Mouse (Mus musculus): ENCODE measurements at regions not wholly inside any gene's neighbourhood (a gene's known extent, or its start where the extent isn't known, plus 50 kb on each side); places are given as distances from the start of the nearest gene placed in this dataset.

- ATAC-seq (replicated peaks in 1 of 2; ENCODE audit: insufficient read depth in 1 of 2, low FRiP score in 2 of 2, low TSS enrichment in 1 of 2, low read depth in 1 of 2, poor library complexity in 2 of 2, severe bottlenecking in 2 of 2), result no peak
These were observed 194.6 kb upstream of the Stt3b start for GRCm38 (mm10) chr9:115504789-115505188.

DNA sequence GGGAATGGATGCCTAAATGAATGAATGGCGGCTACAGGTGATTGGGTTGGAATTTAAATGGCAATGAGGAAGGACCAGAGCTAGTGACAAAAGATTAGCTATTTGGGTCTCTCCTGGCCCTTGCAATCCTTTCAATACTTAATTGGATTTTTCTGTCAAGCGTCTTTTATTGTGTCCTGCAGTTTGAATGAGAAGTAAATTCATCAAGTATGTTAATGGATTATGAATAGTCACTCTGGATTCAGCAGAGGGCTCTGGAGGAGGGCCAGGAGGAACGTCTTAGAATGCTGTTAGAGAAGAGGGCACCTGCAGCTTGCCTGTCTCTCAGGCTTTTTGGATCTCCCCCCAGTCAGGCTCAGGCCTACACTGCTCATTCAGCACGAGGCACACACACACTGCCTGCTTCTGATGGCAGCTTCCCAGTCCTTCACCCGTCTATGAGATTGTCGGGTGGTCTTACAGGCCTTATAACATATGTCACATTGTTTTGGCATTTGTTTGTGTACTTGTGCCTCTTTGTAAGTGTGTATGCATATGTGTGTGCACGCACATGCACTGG, 197.0 kb upstream of the Stt3b start:
- no peak for ATAC-seq (replicated peaks in 1 of 2; ENCODE audit: insufficient read depth in 1 of 2, low FRiP score in 2 of 2, low TSS enrichment in 1 of 2, low read depth in 1 of 2, poor library complexity in 2 of 2, severe bottlenecking in 2 of 2)

- 0 out of 4 replicates have a peak, but pooled peaks have one; percentile 39 to 42 for ATAC-seq (replicated peaks in 1 of 2; ENCODE audit: insufficient read depth in 1 of 2, low FRiP score in 2 of 2, low TSS enrichment in 1 of 2, low read depth in 1 of 2, poor library complexity in 2 of 2, severe bottlenecking in 2 of 2)
These were observed 202.8 kb upstream of the Stt3b start for GRCm38 (mm10) chr9:115512835-115513629.

- no peak for ATAC-seq (replicated peaks in 1 of 2; ENCODE audit: insufficient read depth in 1 of 2, low FRiP score in 2 of 2, low TSS enrichment in 1 of 2, low read depth in 1 of 2, poor library complexity in 2 of 2, severe bottlenecking in 2 of 2)
These were observed 207.7 kb upstream of the Stt3b start for GRCm38 (mm10) chr9:115517903-115518302.

- no peak for ATAC-seq (replicated peaks in 1 of 2; ENCODE audit: insufficient read depth in 1 of 2, low FRiP score in 2 of 2, low TSS enrichment in 1 of 2, low read depth in 1 of 2, poor library complexity in 2 of 2, severe bottlenecking in 2 of 2)
These were observed 213.9 kb upstream of the Stt3b start for GRCm38 (mm10) chr9:115524161-115524560.

- no peak for ATAC-seq (replicated peaks in 1 of 2; ENCODE audit: insufficient read depth in 1 of 2, low FRiP score in 2 of 2, low TSS enrichment in 1 of 2, low read depth in 1 of 2, poor library complexity in 2 of 2, severe bottlenecking in 2 of 2)
These were observed 214.4 kb upstream of the Stt3b start for GRCm38 (mm10) chr9:115524591-115524990.

DNA sequence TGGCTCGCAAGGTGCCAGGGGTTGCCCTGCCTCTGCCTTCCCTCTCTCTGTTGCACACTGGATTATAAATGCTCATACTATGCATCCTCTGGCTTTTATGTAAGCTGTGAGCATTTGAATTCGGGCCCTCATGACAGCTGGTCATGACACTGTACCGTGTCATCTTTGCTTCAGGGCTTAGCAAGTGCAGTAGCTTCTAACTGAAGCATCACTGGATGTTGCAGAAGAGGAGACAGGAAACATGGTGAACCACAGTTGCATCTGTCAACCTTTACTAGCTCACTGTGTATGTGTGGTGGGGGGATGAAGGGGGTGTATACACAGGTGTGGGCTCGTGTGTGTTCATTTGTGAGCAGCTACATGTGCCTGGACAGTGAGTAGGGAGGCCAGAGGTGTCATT, 216.1 kb upstream of the Stt3b start:
- ATAC-seq (replicated peaks in 1 of 2; ENCODE audit: insufficient read depth in 1 of 2, low FRiP score in 2 of 2, low TSS enrichment in 1 of 2, low read depth in 1 of 2, poor library complexity in 2 of 2, severe bottlenecking in 2 of 2), result no peak

DNA sequence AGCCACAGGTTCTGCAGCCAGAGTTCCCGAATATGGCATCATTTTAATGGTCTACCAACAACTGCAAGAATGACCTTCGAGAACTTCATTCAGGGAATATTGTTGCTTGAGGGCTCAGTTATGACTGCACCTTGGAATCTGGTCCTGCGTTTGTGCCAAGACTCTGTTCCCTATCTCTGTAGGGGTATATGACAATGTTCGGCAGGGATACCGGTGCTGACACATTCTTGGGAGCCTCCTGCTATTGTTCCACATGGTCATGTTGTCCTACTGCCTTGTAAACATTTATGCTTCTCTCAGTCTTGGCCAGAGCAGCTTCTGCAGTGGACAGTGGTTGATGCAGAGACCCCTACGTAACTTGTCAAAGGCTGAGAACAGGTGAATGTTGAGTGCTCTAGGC, 216.8 kb upstream of the Stt3b start:
- ATAC-seq (replicated peaks in 1 of 2; ENCODE audit: insufficient read depth in 1 of 2, low FRiP score in 2 of 2, low TSS enrichment in 1 of 2, low read depth in 1 of 2, poor library complexity in 2 of 2, severe bottlenecking in 2 of 2), result no peak

GRCm38 (mm10) chr9:115534198-115534597, 224.0 kb upstream of the Stt3b start:
- ATAC-seq (replicated peaks in 1 of 2; ENCODE audit: insufficient read depth in 1 of 2, low FRiP score in 2 of 2, low TSS enrichment in 1 of 2, low read depth in 1 of 2, poor library complexity in 2 of 2, severe bottlenecking in 2 of 2), result no peak

- no peak for ATAC-seq (replicated peaks in 1 of 2; ENCODE audit: insufficient read depth in 1 of 2, low FRiP score in 2 of 2, low TSS enrichment in 1 of 2, low read depth in 1 of 2, poor library complexity in 2 of 2, severe bottlenecking in 2 of 2)
These were observed 233.4 kb upstream of the Stt3b start for GRCm38 (mm10) chr9:115543665-115544064.

DNA sequence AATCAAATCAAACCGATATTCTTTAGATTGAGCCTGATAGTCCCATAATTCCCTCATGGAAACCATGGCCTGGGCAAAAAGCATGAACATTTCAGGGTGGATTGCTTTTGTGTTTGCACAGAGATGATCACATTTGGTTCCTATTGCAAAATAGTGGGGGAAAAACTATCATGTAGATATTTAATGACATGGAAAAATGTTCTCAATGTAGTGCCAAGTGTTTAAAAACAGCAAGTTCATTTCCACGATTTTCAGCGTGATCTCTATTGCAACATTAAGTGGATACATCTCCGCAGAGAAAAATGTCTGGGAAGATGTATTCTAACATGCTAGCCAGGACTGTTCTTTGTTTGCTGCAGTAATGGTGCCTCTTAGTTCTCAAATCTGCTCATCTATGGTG, 235.0 kb upstream of the Stt3b start:
- ATAC-seq (replicated peaks in 1 of 2; ENCODE audit: insufficient read depth in 1 of 2, low FRiP score in 2 of 2, low TSS enrichment in 1 of 2, low read depth in 1 of 2, poor library complexity in 2 of 2, severe bottlenecking in 2 of 2), result no peak

GRCm38 (mm10) chr9:115545792-115546191, 235.6 kb upstream of the Stt3b start:
- no peak for ATAC-seq (replicated peaks in 1 of 2; ENCODE audit: insufficient read depth in 1 of 2, low FRiP score in 2 of 2, low TSS enrichment in 1 of 2, low read depth in 1 of 2, poor library complexity in 2 of 2, severe bottlenecking in 2 of 2)

DNA sequence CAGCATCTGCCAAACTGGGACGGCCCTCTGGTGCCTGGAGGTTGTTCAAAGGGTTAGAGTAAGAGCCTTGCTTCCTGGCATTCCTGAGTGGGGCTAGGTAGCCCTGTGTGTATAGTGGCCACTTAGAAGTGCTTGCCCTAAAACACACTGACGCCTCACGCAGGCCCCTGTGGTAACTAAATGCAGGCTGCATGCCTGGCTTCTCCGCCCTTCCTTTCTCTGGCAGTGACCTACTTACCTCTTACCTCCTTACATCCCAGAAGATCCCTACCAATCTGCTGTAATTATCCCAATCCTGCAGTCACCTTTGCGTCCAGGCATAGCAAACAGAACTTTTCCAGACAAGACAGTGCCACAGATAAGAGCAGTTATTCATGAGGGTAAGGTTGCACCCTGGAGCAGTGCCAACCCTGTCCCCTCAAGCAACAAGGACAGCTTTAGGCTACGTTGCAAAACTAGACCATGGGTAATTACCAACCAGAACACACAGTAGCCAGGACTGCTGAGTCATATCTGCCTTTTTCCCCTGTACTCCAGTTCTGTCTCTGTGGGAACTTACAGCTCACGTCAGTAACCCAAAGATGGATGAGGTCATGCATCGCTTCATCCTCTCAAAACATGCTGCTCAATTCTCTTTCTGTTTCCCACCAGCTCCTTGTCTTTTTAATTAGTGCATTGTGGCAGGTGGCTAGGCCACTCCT, 237.6 kb upstream of the Stt3b start:
- ATAC-seq (replicated peaks in 1 of 2; ENCODE audit: insufficient read depth in 1 of 2, low FRiP score in 2 of 2, low TSS enrichment in 1 of 2, low read depth in 1 of 2, poor library complexity in 2 of 2, severe bottlenecking in 2 of 2), result peak; percentile 56 to 75

DNA sequence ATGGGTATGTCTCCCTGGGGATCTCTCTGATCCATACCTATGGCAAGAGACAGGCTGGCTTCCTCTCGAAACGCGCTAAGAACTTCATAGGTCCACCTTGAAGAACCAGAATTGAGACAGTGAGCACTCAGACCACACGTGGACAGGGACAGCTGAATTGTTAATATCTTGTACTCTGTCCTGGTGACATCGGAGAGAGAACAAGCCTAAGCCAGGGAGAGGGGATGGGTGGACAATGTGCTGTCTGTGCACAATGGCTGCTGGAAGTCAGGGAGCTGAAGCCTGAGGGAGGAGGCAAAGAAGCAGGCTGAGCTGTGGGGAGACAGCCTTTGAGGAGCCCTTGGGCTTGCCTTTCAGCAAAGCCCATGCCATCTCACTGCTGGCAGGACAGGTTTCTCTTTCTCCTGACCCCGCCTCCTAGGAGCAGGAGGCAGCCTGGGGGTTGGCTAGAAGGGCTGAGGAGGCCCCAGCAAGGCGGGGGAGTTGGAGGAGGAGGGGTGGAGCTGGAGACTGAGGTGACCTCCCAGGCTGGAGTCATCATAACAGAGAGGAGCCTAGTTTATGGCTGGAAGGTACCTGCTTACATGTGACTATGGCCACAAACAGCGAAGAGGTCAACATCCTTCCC, 238.6 kb upstream of the Stt3b start:
- peak; percentile 25 to 34; a peak in 2 of 4 replicates for ATAC-seq (replicated peaks in 1 of 2; ENCODE audit: insufficient read depth in 1 of 2, low FRiP score in 2 of 2, low TSS enrichment in 1 of 2, low read depth in 1 of 2, poor library complexity in 2 of 2, severe bottlenecking in 2 of 2)

DNA sequence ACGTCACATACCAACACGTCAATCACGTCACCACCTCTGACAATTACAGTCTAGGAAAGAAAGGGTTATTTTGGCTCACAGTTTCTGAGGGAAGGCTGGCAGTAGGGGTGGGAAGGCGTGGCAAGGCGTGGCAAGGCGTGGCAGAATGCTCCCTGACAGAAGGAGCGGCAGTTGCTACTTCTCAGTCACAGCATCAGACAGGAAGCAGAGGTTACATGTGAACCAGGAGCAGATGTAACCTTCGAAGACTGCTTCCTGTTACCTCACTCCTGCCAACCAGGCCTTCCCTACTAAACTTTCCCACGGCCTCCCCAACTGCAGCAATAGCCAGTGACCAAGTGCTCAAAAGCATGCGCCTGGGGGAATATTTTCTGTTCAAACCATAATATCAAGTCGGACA, 240.9 kb upstream of the Stt3b start:
- peak in 1 of 2 experiments; percentile 62; a peak in 1 of 4 replicates for ATAC-seq (replicated peaks in 1 of 2; ENCODE audit: insufficient read depth in 1 of 2, low FRiP score in 2 of 2, low TSS enrichment in 1 of 2, low read depth in 1 of 2, poor library complexity in 2 of 2, severe bottlenecking in 2 of 2)

DNA sequence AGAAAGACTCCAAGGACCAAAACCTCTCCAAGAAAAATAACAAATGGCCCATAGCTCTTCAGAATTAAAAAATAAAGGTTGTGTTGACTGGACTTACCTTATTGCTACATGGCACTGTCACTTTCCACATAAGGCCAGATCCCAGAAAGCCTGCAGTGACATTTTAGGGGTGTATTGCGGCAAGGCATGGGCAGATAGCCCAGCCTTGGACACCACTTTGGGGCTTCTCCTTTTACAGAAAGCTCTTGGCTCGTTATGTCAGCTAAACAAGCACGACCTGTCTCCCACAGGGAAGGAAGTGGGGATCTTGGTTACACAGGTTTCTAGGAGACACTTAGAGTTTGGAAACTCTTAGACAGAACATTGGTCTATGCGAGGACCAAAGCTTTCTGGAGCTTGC, 241.3 kb upstream of the Stt3b start:
- peak; percentile 37 to 40; a peak in 2 of 4 replicates for ATAC-seq (replicated peaks in 1 of 2; ENCODE audit: insufficient read depth in 1 of 2, low FRiP score in 2 of 2, low TSS enrichment in 1 of 2, low read depth in 1 of 2, poor library complexity in 2 of 2, severe bottlenecking in 2 of 2)

- ATAC-seq (replicated peaks in 1 of 2; ENCODE audit: insufficient read depth in 1 of 2, low FRiP score in 2 of 2, low TSS enrichment in 1 of 2, low read depth in 1 of 2, poor library complexity in 2 of 2, severe bottlenecking in 2 of 2), result no peak
These were observed 247.9 kb upstream of the Stt3b start for GRCm38 (mm10) chr9:115558131-115558530.

DNA sequence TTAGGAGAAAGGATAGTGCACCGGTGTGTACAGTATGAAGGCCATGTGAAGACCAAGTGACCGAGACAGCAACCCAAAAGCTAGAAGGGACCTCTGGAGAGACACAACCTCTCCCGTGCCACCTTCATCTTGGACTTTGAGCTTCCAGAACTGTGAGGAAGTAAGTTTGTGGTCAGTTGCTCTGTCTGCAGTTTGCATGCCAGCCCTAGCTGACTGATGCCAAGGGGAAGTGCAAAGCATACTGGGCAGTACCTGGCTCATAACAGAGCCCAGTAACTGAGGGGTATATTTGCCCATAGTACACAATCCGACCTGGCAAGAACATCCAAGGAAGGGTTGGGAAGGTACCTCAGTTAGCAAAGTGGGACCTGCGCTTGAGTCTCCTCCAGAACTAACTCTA, 249.3 kb upstream of the Stt3b start:
- ATAC-seq (replicated peaks in 1 of 2; ENCODE audit: insufficient read depth in 1 of 2, low FRiP score in 2 of 2, low TSS enrichment in 1 of 2, low read depth in 1 of 2, poor library complexity in 2 of 2, severe bottlenecking in 2 of 2), result peak in 1 of 2 experiments; percentile 25; a peak in 1 of 4 replicates
